Mouse (Mus musculus): ENCODE data around the gene Pawr.

- TF ChIP-seq GATA1 (IDR thresholded peaks at IDR 0.05; ENCODE audit: borderline replicate concordance, low read length) (no peak), FLI1 (IDR thresholded peaks at IDR 0.05; ENCODE audit: low read length) (no peak)
Observed at GRCm38 (mm10) chr10:108436365-108436764, 104.4 kb downstream of the Pawr start.

All from megakaryocyte, embryonic 14.5 days (primary cell).